Mouse (Mus musculus) thymus, postnatal 4 days (tissue): ENCODE data around the gene Lrrc57.
"Not testable (repeated sequence)": the region's sequence is repeated elsewhere in the genome, so short reads cannot be mapped to it uniquely, and the experiment has no call there.

ENCODE experiments used
- DNase-seq: peaks from one replicate; pipeline ENCODE4 v3.0.0; 2021

Lrrc57 gene

DNA sequence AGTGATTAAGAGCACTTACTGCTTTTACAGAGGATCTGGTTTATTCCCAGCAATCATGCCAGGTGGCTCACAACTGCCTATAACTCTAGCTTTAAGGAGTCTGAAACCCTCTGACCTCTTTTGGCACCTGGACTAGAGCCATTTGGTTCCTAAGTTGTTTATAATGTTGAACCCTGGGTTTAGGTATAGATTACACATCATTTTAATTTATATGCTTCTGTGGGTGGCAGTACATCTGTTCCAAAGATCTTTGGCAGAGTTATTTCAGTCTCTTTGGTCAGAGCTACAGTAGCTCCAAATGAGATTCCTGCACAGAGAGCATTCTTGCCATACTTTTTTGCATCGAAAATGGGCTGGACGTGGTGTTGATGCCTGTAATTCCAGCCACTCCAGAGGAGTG lies 11.6 kb downstream of the Lrrc57 start:
- no peak for DNase-seq

GRCm38 (mm10) chr2:120592227-120592626 lies 17.1 kb downstream of the Lrrc57 start:
- no peak for DNase-seq

DNA sequence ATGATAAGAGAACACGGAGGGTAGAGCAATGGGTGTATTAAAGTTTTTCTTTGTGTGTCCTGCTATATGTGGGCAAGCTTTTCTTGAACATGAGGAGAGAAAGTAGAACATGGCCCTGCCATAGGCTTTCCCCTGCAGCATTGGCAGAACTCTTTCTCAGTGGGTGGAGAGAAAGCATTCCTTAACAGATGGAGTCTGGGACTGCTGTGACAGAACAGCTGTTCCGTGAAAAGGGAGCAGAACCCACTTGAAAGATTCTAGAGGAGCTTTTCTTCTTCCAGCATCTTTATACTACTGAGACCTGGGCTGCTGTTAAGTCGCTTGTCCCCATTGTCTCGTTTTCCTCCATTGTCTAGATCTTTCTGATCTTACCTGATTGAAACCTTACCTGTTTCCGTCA lies 19.6 kb downstream of the Lrrc57 start:
- DNase-seq: no peak

GRCm38 (mm10) chr2:120578286-120578685 lies 31.0 kb downstream of the Lrrc57 start:
- no peak for DNase-seq

- DNase-seq: no peak
Observed at GRCm38 (mm10) chr2:120577799-120578198, 31.5 kb downstream of the Lrrc57 start.

GRCm38 (mm10) chr2:120575978-120576377 lies 33.3 kb downstream of the Lrrc57 start:
- no peak for DNase-seq

GRCm38 (mm10) chr2:120575121-120575520 lies 34.2 kb downstream of the Lrrc57 start:
- DNase-seq: no peak

- not testable (repeated sequence) for DNase-seq
Observed at GRCm38 (mm10) chr2:120572161-120572560, 37.2 kb downstream of the Lrrc57 start.

DNA sequence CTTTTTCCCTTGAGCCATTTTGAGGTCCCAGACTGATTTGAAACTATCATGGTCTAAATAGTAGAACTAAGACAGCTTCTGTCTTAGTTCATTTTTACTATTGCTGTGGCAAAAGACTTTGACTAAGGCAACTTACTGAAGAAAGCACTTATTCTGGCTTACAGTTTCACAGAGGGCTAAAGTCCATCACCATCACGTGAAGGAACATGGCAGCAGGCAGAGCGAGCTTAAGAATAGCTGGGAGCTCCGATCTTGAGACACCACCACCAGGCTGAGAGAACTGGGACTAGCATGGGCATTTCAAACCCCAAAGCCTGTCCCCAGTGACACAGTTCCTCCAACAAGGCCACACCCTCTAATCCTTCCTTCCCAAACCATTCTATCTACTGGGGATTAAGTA lies 38.2 kb downstream of the Lrrc57 start:
- no peak for DNase-seq

DNA sequence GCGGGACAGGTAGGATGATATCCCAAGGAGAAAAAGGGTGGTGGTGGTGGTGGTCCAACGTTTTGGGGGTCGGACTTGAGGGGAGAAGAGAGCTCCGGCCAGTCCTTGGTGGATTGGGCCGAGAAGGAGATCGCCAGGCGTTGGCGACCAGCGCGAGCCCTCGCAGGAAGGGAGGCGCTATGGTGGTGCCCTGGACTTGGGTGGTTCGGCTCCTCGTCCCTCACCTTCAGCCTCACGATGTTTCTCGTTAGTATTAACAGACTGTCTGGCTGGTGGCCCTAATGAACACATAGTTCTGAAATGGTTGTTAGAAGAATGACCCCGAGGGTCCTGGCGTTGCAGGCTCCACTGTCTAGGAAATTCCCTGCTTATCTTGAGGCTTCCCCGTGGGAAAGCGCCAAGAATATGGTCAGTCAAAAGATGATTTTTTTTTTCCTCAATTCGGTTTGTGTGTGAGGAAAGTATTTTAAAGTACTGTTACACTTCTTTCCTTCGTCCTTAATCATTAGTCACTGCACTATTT lies 41.5 kb downstream of the Lrrc57 start:
- no peak for DNase-seq

- peak; percentile 90 for DNase-seq
Observed at GRCm38 (mm10) chr2:120566886-120567797, 42.2 kb downstream of the Lrrc57 start, which contains the start of gene Snap23. Gene Snap23, plus strand, starts transcription at chr2:120567671.

DNA sequence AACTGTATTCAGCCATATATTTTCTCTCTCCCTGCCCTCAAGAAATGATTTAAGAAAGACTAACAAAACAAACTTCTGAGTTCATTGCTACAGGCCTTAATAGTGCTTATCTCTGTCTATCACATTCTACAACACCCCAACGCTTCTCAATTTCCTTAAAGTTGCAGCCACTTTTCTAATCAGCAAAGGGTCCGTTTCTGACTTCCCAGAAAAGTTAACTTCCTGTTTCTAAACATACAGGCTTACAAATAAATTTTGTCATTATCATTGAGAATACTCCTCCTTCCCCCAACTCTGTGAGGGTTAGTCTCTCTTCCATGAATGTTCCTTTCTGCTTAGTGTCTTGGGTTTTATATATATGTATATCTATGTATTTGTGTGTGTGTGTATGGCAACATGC lies 44.0 kb downstream of the Lrrc57 start:
- no peak for DNase-seq

GRCm38 (mm10) chr2:120564548-120565188 lies 44.7 kb downstream of the Lrrc57 start:
- not testable (repeated sequence) for DNase-seq

DNA sequence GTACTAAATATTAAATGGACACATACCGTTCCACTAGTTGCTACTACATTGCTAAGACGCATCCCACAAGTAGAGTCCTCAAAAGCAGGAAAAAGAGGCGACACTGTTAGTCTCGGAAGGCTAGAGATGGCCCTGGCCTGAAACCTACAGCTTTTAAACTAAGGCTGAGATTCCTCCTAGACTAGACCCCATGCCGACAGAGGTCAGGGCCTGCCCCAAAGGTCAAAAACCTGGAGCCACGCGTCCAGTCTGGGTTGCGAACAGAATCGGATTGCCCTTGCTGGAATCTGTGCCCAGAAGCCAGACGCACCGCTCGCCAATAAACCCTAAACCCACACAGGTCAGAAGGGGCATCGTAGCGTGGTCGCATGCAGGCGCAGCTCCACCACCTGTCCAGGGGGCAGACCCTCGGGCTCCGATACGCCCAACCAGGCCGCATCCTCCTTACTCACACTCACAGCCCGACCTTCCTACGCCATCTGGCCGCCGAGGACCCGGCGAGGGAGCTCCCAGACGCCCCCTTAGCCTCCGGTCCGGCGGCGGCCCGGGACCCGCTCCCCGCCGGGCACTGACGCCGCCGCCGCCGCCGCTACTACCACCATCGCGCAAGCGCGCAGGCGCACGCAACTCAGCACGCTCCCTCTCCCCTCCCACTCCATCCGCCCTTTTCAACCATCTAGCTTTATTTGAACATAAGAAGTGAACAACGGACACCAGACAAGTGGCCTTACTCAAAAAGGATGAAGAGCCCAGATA lies 45.9 kb downstream of the Lrrc57 start, which contains the start of gene Zfp106:
Zfp106 (minus strand) TSS at position 609 of the 756 bp plus-strand sequence.
- DNase-seq: peak; percentile 91

- DNase-seq: no peak
Observed at GRCm38 (mm10) chr2:120562859-120563234, 46.5 kb downstream of the Lrrc57 start.

GRCm38 (mm10) chr2:120561524-120561923 lies 47.8 kb downstream of the Lrrc57 start:
- DNase-seq: no peak

GRCm38 (mm10) chr2:120558813-120559212 lies 50.5 kb downstream of the Lrrc57 start:
- DNase-seq: no peak

- DNase-seq: no peak
Observed at GRCm38 (mm10) chr2:120556868-120557267, 52.5 kb downstream of the Lrrc57 start.
